Mouse (Mus musculus) lung, adult 2 months (tissue): Measurements from ENCODE around the gene Kdm6b.

ENCODE experiments used
- CTCF ChIP-seq: fragments of 200-500 bp; IDR thresholded peaks from 2 replicates; pipeline ENCODE4 v1.5.1; 2011; ENCODE audit warnings: mild to moderate bottlenecking, low read length, control low read depth; ENCODE audit not compliant: insufficient read depth
- POLR2A ChIP-seq: fragments of 200-500 bp; IDR thresholded peaks from 2 replicates; pipeline ENCODE4 v1.6.1; 2011; ENCODE audit warnings: low read depth, mild to moderate bottlenecking, control low read depth, low read length, borderline replicate concordance; ENCODE audit errors: extremely low read depth

DNA sequence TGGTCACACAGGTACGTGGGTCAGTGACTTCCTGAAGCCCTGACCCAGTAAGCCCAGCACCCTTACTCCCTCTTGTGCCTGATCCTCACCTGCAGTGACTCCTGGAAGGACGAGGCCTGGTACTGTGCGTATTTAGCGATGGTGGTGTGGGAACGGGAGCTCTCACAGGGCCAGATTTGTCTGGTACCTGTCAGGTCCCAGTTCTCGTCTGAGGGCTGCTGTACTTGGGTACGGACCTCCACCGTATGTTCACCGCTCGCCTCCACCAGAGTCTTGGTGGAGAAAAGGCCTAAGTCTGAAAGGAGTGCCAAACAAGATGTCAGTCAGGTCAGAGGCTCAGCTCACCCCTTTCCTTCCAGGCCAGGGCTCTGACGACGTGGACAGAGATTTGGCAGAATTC is 11.5 kb downstream of the Kdm6b start:
- TF ChIP-seq CTCF (no peak), POLR2A (no peak)
